Mouse (Mus musculus): ENCODE data around the gene Tshz3. TPM values are rescaled to one million over a fixed set of nuclear protein-coding genes. Genes with fewer than 3 reads are reported as not detected.

Tshz3 gene
- polyA plus RNA-seq, 1 experiment, result 0.79 TPM

- peaks cover 3% of the 10 kb centered on the region; the same call in 1 of the 2 replicates for H3K4me1 ChIP-seq (ENCODE audit: control insufficient read depth, insufficient read depth, insufficient read length, low read length)
- H3K27ac ChIP-seq (replicated peaks; ENCODE audit: low read depth, low read length), result no peak overlapping the region
- no peak overlapping the region for H3K4me3 ChIP-seq (ENCODE audit: insufficient read depth, low read depth, low read length)
Measured at GRCm38 (mm10) chr7:36709239-36709638, 11.3 kb downstream of the Tshz3 start.

- H3K4me3 ChIP-seq (ENCODE audit: insufficient read depth, low read depth, low read length), result no peak overlapping the region
- H3K4me1 ChIP-seq (ENCODE audit: control insufficient read depth, insufficient read depth, insufficient read length, low read length), result peaks cover 3% of the 10 kb centered on the region; the same call in 1 of the 2 replicates
- H3K27ac ChIP-seq (replicated peaks; ENCODE audit: low read depth, low read length), result no peak overlapping the region
Measured at GRCm38 (mm10) chr7:36709974-36710373, 12.1 kb downstream of the Tshz3 start.

- Histone ChIP-seq H3K4me1 (ENCODE audit: control insufficient read depth, insufficient read depth, insufficient read length, low read length) (peaks cover 3% of the 10 kb centered on the region; the same call in 1 of the 2 replicates), H3K27ac (replicated peaks; ENCODE audit: low read depth, low read length) (no peak overlapping the region), H3K4me3 (ENCODE audit: insufficient read depth, low read depth, low read length) (no peak overlapping the region)
Measured at GRCm38 (mm10) chr7:36710387-36710786, 12.5 kb downstream of the Tshz3 start.

- H3K27ac ChIP-seq (replicated peaks; ENCODE audit: low read depth, low read length), result no peak overlapping the region
- no peak overlapping the region for H3K4me3 ChIP-seq (ENCODE audit: insufficient read depth, low read depth, low read length)
- H3K4me1 ChIP-seq (ENCODE audit: control insufficient read depth, insufficient read depth, insufficient read length, low read length), result peaks cover 3% of the 10 kb centered on the region; the same call in 1 of the 2 replicates
Measured at GRCm38 (mm10) chr7:36711766-36712165, 13.8 kb downstream of the Tshz3 start.

- no peak overlapping the region for H3K4me3 ChIP-seq (ENCODE audit: insufficient read depth, low read depth, low read length)
- H3K4me1 ChIP-seq (ENCODE audit: control insufficient read depth, insufficient read depth, insufficient read length, low read length), result peaks cover 3% of the 10 kb centered on the region; the same call in 1 of the 2 replicates
- no peak overlapping the region for H3K27ac ChIP-seq (replicated peaks; ENCODE audit: low read depth, low read length)
Measured at GRCm38 (mm10) chr7:36714323-36714722, 16.4 kb downstream of the Tshz3 start.

- no peak overlapping the region for H3K27ac ChIP-seq (replicated peaks; ENCODE audit: low read depth, low read length)
- H3K4me1 ChIP-seq (ENCODE audit: control insufficient read depth, insufficient read depth, insufficient read length, low read length), result no peaks in the 10 kb centered on the region
- no peak overlapping the region for H3K4me3 ChIP-seq (ENCODE audit: insufficient read depth, low read depth, low read length)
Measured at GRCm38 (mm10) chr7:36717192-36717591, 19.3 kb downstream of the Tshz3 start.

GRCm38 (mm10) chr7:36720830-36721229 lies 22.9 kb downstream of the Tshz3 start:
- Histone ChIP-seq H3K4me1 (ENCODE audit: control insufficient read depth, insufficient read depth, insufficient read length, low read length) (no peaks in the 10 kb centered on the region), H3K27ac (replicated peaks; ENCODE audit: low read depth, low read length) (no peak overlapping the region), H3K4me3 (ENCODE audit: insufficient read depth, low read depth, low read length) (no peak overlapping the region)

GRCm38 (mm10) chr7:36736303-36737050 lies 38.6 kb downstream of the Tshz3 start:
- no peaks in the 10 kb centered on the region for H3K4me1 ChIP-seq (ENCODE audit: control insufficient read depth, insufficient read depth, insufficient read length, low read length)
- no peak overlapping the region for H3K27ac ChIP-seq (replicated peaks; ENCODE audit: low read depth, low read length)
- H3K4me3 ChIP-seq (ENCODE audit: insufficient read depth, low read depth, low read length), result no peak overlapping the region

GRCm38 (mm10) chr7:36751480-36751879 lies 53.6 kb downstream of the Tshz3 start:
- Histone ChIP-seq H3K4me1 (ENCODE audit: control insufficient read depth, insufficient read depth, insufficient read length, low read length) (no peaks in the 10 kb centered on the region), H3K4me3 (ENCODE audit: insufficient read depth, low read depth, low read length) (no peak overlapping the region), H3K27ac (replicated peaks; ENCODE audit: low read depth, low read length) (no peak overlapping the region)

- H3K4me1 ChIP-seq (ENCODE audit: control insufficient read depth, insufficient read depth, insufficient read length, low read length), result no peaks in the 10 kb centered on the region
- no peak overlapping the region for H3K27ac ChIP-seq (replicated peaks; ENCODE audit: low read depth, low read length)
- H3K4me3 ChIP-seq (ENCODE audit: insufficient read depth, low read depth, low read length), result no peak overlapping the region
Measured at GRCm38 (mm10) chr7:36767501-36768092, 69.7 kb downstream of the Tshz3 start.

GRCm38 (mm10) chr7:36773086-36773485 lies 75.2 kb downstream of the Tshz3 start:
- no peak overlapping the region for H3K27ac ChIP-seq (replicated peaks; ENCODE audit: low read depth, low read length)
- no peaks in the 10 kb centered on the region for H3K4me1 ChIP-seq (ENCODE audit: control insufficient read depth, insufficient read depth, insufficient read length, low read length)
- no peak overlapping the region for H3K4me3 ChIP-seq (ENCODE audit: insufficient read depth, low read depth, low read length)

GRCm38 (mm10) chr7:36776956-36777355 lies 79.0 kb downstream of the Tshz3 start:
- H3K27ac ChIP-seq (replicated peaks; ENCODE audit: low read depth, low read length), result no peak overlapping the region
- H3K4me3 ChIP-seq (ENCODE audit: insufficient read depth, low read depth, low read length), result no peak overlapping the region
- no peaks in the 10 kb centered on the region for H3K4me1 ChIP-seq (ENCODE audit: control insufficient read depth, insufficient read depth, insufficient read length, low read length)

GRCm38 (mm10) chr7:36778456-36778855 lies 80.5 kb downstream of the Tshz3 start:
- Histone ChIP-seq H3K4me3 (ENCODE audit: insufficient read depth, low read depth, low read length) (no peak overlapping the region), H3K4me1 (ENCODE audit: control insufficient read depth, insufficient read depth, insufficient read length, low read length) (no peaks in the 10 kb centered on the region), H3K27ac (replicated peaks; ENCODE audit: low read depth, low read length) (no peak overlapping the region)

GRCm38 (mm10) chr7:36784243-36784773 lies 86.4 kb downstream of the Tshz3 start:
- no peaks in the 10 kb centered on the region for H3K4me1 ChIP-seq (ENCODE audit: control insufficient read depth, insufficient read depth, insufficient read length, low read length)
- H3K4me3 ChIP-seq (ENCODE audit: insufficient read depth, low read depth, low read length), result no peak overlapping the region
- H3K27ac ChIP-seq (replicated peaks; ENCODE audit: low read depth, low read length), result no peak overlapping the region

- Histone ChIP-seq H3K4me1 (ENCODE audit: control insufficient read depth, insufficient read depth, insufficient read length, low read length) (no peaks in the 10 kb centered on the region), H3K27ac (replicated peaks; ENCODE audit: low read depth, low read length) (no peak overlapping the region)
Measured at GRCm38 (mm10) chr7:36786713-36787421, 88.9 kb downstream of the Tshz3 start.

More at GRCm38 (mm10) chr7:36786713-36787421, 88.9 kb downstream of the Tshz3 start:
- H3K4me3 ChIP-seq (ENCODE audit: insufficient read depth, low read depth, low read length), result no peak overlapping the region

All from brown adipose tissue, adult 24 weeks (tissue).